ENCODE assay signal across 11 mouse cellular contexts in genomic region chr5:14092262-14092776, GRCm38 (mm10).
DNase-seq lines count a peak whose midpoint lies in the region; ATAC-seq lines count a peak whose summit lies in the region.
"Had no signal": no experiment of that assay in that cellular context is flagged by ENCODE, and none has a peak within 500 bp of the region (broad histone marks: within the 10 kb centered on the region; RNA-seq: fewer than 3 reads in every experiment).

No protein-coding gene starts in this region.

- no peaks in the 10 kb centered on the region for H3K36me3 ChIP-seq in limb, embryonic 12.5 days
- no peaks in the 10 kb centered on the region for H3K36me3 ChIP-seq in limb, embryonic 10.5 days
- no peaks in the 10 kb centered on the region for H3K36me3 ChIP-seq in embryonic facial prominence, embryonic 14.5 days (ENCODE audit: control insufficient read depth, insufficient read depth, low read length)
- H3K36me3 ChIP-seq in midbrain, embryonic 16.5 days (ENCODE audit: control insufficient read depth, insufficient read depth, low read length) = no peaks in the 10 kb centered on the region

- no peak overlapping the region for H3K27ac ChIP-seq in limb, embryonic 12.5 days
- no peak overlapping the region for H3K27ac ChIP-seq in limb, embryonic 10.5 days
- H3K27ac ChIP-seq in embryonic facial prominence, embryonic 14.5 days (replicated peaks; ENCODE audit: low read depth, low read length) = no peak overlapping the region
- no peak overlapping the region for H3K27ac ChIP-seq in midbrain, embryonic 16.5 days (ENCODE audit: low read length)

- no peak for ATAC-seq in limb, embryonic 12.5 days (ENCODE audit: insufficient number of reproducible peaks, insufficient read depth, low FRiP score, low TSS enrichment, low read depth)
- peak; percentile 44; the same call in 1 of the 2 replicates for ATAC-seq in embryonic facial prominence, embryonic 14.5 days (ENCODE audit: low read depth)
- no peak for ATAC-seq in midbrain, embryonic 16.5 days

- 45% methylated on average over 14 of the region's 14 CpGs for WGBS in limb, embryonic 12.5 days
- 49% methylated on average over 14 of the region's 14 CpGs for WGBS in limb, embryonic 10.5 days
- WGBS in embryonic facial prominence, embryonic 14.5 days = 30% methylated on average over 14 of the region's 14 CpGs
- WGBS in midbrain, embryonic 16.5 days = 54% methylated on average over 14 of the region's 14 CpGs

- no peak overlapping the region for H3K9ac ChIP-seq in limb, embryonic 12.5 days (replicated peaks)
- H3K9ac ChIP-seq in embryonic facial prominence, embryonic 14.5 days (ENCODE audit: low read depth, low read length) = no peak overlapping the region
- H3K9ac ChIP-seq in midbrain, embryonic 16.5 days (ENCODE audit: low read depth, low read length) = no peak overlapping the region

- H3K4me3 ChIP-seq in limb, embryonic 12.5 days (replicated peaks) = no peak overlapping the region
- no peak overlapping the region for H3K4me3 ChIP-seq in limb, embryonic 10.5 days
- H3K4me3 ChIP-seq in embryonic facial prominence, embryonic 14.5 days (ENCODE audit: low read depth, low read length) = peak overlapping the region; percentile 13
- H3K4me3 ChIP-seq in midbrain, embryonic 16.5 days (ENCODE audit: low read depth, low read length) = no peak overlapping the region

- H3K9me3 ChIP-seq in limb, embryonic 12.5 days = no peaks in the 10 kb centered on the region
- no peaks in the 10 kb centered on the region for H3K9me3 ChIP-seq in limb, embryonic 10.5 days (replicated peaks)
- no peaks in the 10 kb centered on the region for H3K9me3 ChIP-seq in embryonic facial prominence, embryonic 14.5 days (ENCODE audit: control insufficient read depth, low read length)
- H3K9me3 ChIP-seq in midbrain, embryonic 16.5 days (replicated peaks; ENCODE audit: control insufficient read depth, low read length, poor library complexity, severe bottlenecking) = no peaks in the 10 kb centered on the region

- DNase-seq in frontal cortex, postnatal 36 days (ENCODE audit: low spot score in 2 of 2) = peak; percentile 22 to 49
- DNase-seq in frontal cortex, postnatal 25 days (ENCODE audit: low spot score in 2 of 2) = no peak
- no peak for DNase-seq in limb, embryonic 10.5 days (ENCODE audit: low spot score)
- peak; percentile 45 for DNase-seq in embryonic facial prominence, embryonic 14.5 days (ENCODE audit: low spot score)
- no peak for DNase-seq in adrenal gland, postnatal 10 days
- no peak for DNase-seq in natural killer cell, adult 2 months (ENCODE audit: low spot score in 2 of 2)
- DNase-seq: adrenal gland, postnatal 14 days; thymus, adult 2 months had no signal

- H3K27me3 ChIP-seq in limb, embryonic 12.5 days = peaks cover 7% of the 10 kb centered on the region; the same call in 1 of the 2 replicates
- no peaks in the 10 kb centered on the region for H3K27me3 ChIP-seq in limb, embryonic 10.5 days (ENCODE audit: low read depth, poor library complexity, severe bottlenecking)
- H3K27me3 ChIP-seq in embryonic facial prominence, embryonic 14.5 days (replicated peaks; ENCODE audit: control insufficient read depth, insufficient read depth, low read length) = no peaks in the 10 kb centered on the region
- no peaks in the 10 kb centered on the region for H3K27me3 ChIP-seq in midbrain, embryonic 16.5 days (ENCODE audit: control insufficient read depth, insufficient read depth, low read depth, low read length)
- H3K27me3 ChIP-seq: CH12.LX had no signal

- peaks cover 10% of the 10 kb centered on the region; the same call in 1 of the 2 replicates for H3K4me1 ChIP-seq in limb, embryonic 12.5 days (replicated peaks)
- peaks cover 10% of the 10 kb centered on the region for H3K4me1 ChIP-seq in limb, embryonic 10.5 days
- peaks cover 7% of the 10 kb centered on the region for H3K4me1 ChIP-seq in embryonic facial prominence, embryonic 14.5 days (ENCODE audit: control insufficient read depth, insufficient read depth, low read length)
- no peaks in the 10 kb centered on the region for H3K4me1 ChIP-seq in midbrain, embryonic 16.5 days (ENCODE audit: control insufficient read depth, insufficient read depth, low read length)

- peak overlapping the region; percentile 1 for H3K4me2 ChIP-seq in limb, embryonic 12.5 days
- H3K4me2 ChIP-seq in embryonic facial prominence, embryonic 14.5 days (ENCODE audit: low read depth, low read length) = peak overlapping the region; percentile 42
- H3K4me2 ChIP-seq in midbrain, embryonic 16.5 days (ENCODE audit: low read length) = peak overlapping the region; percentile 46

Comparison
In these comparisons a context has a peak if more than half of its experiments do, and no peak if none do; other contexts are left out.
1. DNase-seq: peak in frontal cortex, postnatal 36 days (2 of 2) and embryonic facial prominence, embryonic 14.5 days (single experiment); none in frontal cortex, postnatal 25 days (0 of 2), limb, embryonic 10.5 days (single experiment), adrenal gland, postnatal 10 days (single experiment) and natural killer cell, adult 2 months (0 of 2).
2. Peak in every context shown above with its lines, with median percentiles within 50 percentile points of each other: H3K4me2 ChIP-seq.